In genomic region chr4:140649731-140650130, GRCm38 (mm10) we compare ENCODE assay signal across 15 mouse cellular contexts. TPM values are rescaled to one million over a fixed set of nuclear protein-coding genes. Genes with fewer than 3 reads are reported as not detected.
A peak's percentile ranks its signal among the peaks of the same experiment; 100 is the strongest.
DNase-seq lines count a peak whose midpoint lies in the region; ATAC-seq and TF ChIP-seq lines count a peak whose summit lies in the region.
"Had no signal": no experiment of that assay in that cellular context is flagged by ENCODE, and none has a peak within 500 bp of the region (broad histone marks: within the 10 kb centered on the region; RNA-seq: fewer than 3 reads in every experiment).

No protein-coding gene starts in this region.

- no peaks in the 10 kb centered on the region for H3K27me3 ChIP-seq in limb, embryonic 12.5 days
- no peaks in the 10 kb centered on the region for H3K27me3 ChIP-seq in limb, embryonic 10.5 days (ENCODE audit: low read depth, poor library complexity, severe bottlenecking)
- H3K27me3 ChIP-seq in hindbrain, postnatal 0 days (ENCODE audit: insufficient read depth, low read length): no peaks in the 10 kb centered on the region
- H3K27me3 ChIP-seq in neural tube, embryonic 15.5 days (replicated peaks): no peaks in the 10 kb centered on the region
- no peaks in the 10 kb centered on the region for H3K27me3 ChIP-seq in thymus, adult 2 months (ENCODE audit: control insufficient read depth, insufficient read depth, low read length)
- H3K27me3 ChIP-seq: embryonic facial prominence, embryonic 12.5 days had no signal

- no peak for TF ChIP-seq POLR2A in thymus, adult 2 months (IDR thresholded peaks at IDR 0.05; ENCODE audit: control insufficient read depth, extremely low read depth, insufficient read depth, low read length, poor library complexity)

- peak overlapping the region; percentile 76; the same call in 1 of the 2 replicates for H3K4me2 ChIP-seq in limb, embryonic 12.5 days
- peak overlapping the region; percentile 62; the same call in 1 of the 2 replicates for H3K4me2 ChIP-seq in hindbrain, postnatal 0 days (ENCODE audit: low read depth, low read length)
- peak overlapping the region; percentile 77 for H3K4me2 ChIP-seq in neural tube, embryonic 15.5 days

- no peak for TF ChIP-seq CTCF in hindbrain, postnatal 0 days (IDR thresholded peaks at IDR 0.05; ENCODE audit: low read depth)
- TF ChIP-seq CTCF in thymus, adult 2 months (IDR thresholded peaks at IDR 0.05; ENCODE audit: borderline replicate concordance, control insufficient read depth, extremely low read depth, insufficient read depth, low read length, poor library complexity): no peak

- no peak for ATAC-seq in limb, embryonic 12.5 days (ENCODE audit: insufficient number of reproducible peaks, insufficient read depth, low FRiP score, low TSS enrichment, low read depth)
- no peak for ATAC-seq in hindbrain, postnatal 0 days
- ATAC-seq in neural tube, embryonic 15.5 days (ENCODE audit: low FRiP score): no peak

- peaks cover 15% of the 10 kb centered on the region for H3K36me3 ChIP-seq in limb, embryonic 12.5 days
- peaks cover 15% of the 10 kb centered on the region; the same call in 1 of the 2 replicates for H3K36me3 ChIP-seq in limb, embryonic 10.5 days
- no peaks in the 10 kb centered on the region for H3K36me3 ChIP-seq in hindbrain, postnatal 0 days (ENCODE audit: insufficient read depth, low read length)
- no peaks in the 10 kb centered on the region for H3K36me3 ChIP-seq in neural tube, embryonic 15.5 days
- no peaks in the 10 kb centered on the region for H3K36me3 ChIP-seq in thymus, adult 2 months (ENCODE audit: control insufficient read depth, insufficient read depth, low read length)

- no peak overlapping the region for H3K27ac ChIP-seq in limb, embryonic 12.5 days
- no peak overlapping the region for H3K27ac ChIP-seq in limb, embryonic 10.5 days
- H3K27ac ChIP-seq in hindbrain, postnatal 0 days: 0 out of 2 replicates have a peak overlapping the region, but pooled peaks have one; percentile 96
- H3K27ac ChIP-seq in neural tube, embryonic 15.5 days (replicated peaks): peak overlapping the region; percentile 97
- H3K27ac ChIP-seq in thymus, adult 2 months (ENCODE audit: control insufficient read depth, insufficient read depth, low read length): no peak overlapping the region

- peak overlapping the region; percentile 76; the same call in 1 of the 2 replicates for H3K4me3 ChIP-seq in limb, embryonic 12.5 days (replicated peaks)
- H3K4me3 ChIP-seq in limb, embryonic 10.5 days: no peak overlapping the region
- no peak overlapping the region for H3K4me3 ChIP-seq in hindbrain, postnatal 0 days (ENCODE audit: low read length)
- no peak overlapping the region for H3K4me3 ChIP-seq in neural tube, embryonic 15.5 days (replicated peaks)
- no peak overlapping the region for H3K4me3 ChIP-seq in thymus, adult 2 months (ENCODE audit: control insufficient read depth, insufficient read depth, low read length)

- WGBS in limb, embryonic 12.5 days: 47% methylated on average over 1 of the region's 1 CpGs
- WGBS in limb, embryonic 10.5 days: 69% methylated on average over 1 of the region's 1 CpGs
- WGBS in hindbrain, postnatal 0 days: 41% methylated on average over 1 of the region's 1 CpGs
- 58% methylated on average over 1 of the region's 1 CpGs for WGBS in neural tube, embryonic 15.5 days
- WGBS in thymus, adult 2 months: 81% methylated on average over 1 of the region's 1 CpGs

- no peak overlapping the region for H3K9ac ChIP-seq in limb, embryonic 12.5 days (replicated peaks)
- H3K9ac ChIP-seq in hindbrain, postnatal 0 days (replicated peaks; ENCODE audit: low read length): no peak overlapping the region
- H3K9ac ChIP-seq in neural tube, embryonic 15.5 days (replicated peaks): no peak overlapping the region

- H3K9me3 ChIP-seq in limb, embryonic 12.5 days: no peaks in the 10 kb centered on the region
- H3K9me3 ChIP-seq in limb, embryonic 10.5 days (replicated peaks): no peaks in the 10 kb centered on the region
- H3K9me3 ChIP-seq in hindbrain, postnatal 0 days (ENCODE audit: low read length): no peaks in the 10 kb centered on the region
- no peaks in the 10 kb centered on the region for H3K9me3 ChIP-seq in neural tube, embryonic 15.5 days (replicated peaks)
- H3K9me3 ChIP-seq: embryonic facial prominence, embryonic 12.5 days had no signal

- peaks cover 42% of the 10 kb centered on the region for H3K4me1 ChIP-seq in limb, embryonic 12.5 days (replicated peaks)
- H3K4me1 ChIP-seq in limb, embryonic 10.5 days: peaks cover 49% of the 10 kb centered on the region
- H3K4me1 ChIP-seq in hindbrain, postnatal 0 days (ENCODE audit: insufficient read depth, low read length): peaks cover 28% of the 10 kb centered on the region
- H3K4me1 ChIP-seq in neural tube, embryonic 15.5 days: peaks cover 44% of the 10 kb centered on the region
- peaks cover 14% of the 10 kb centered on the region for H3K4me1 ChIP-seq in thymus, adult 2 months (replicated peaks; ENCODE audit: control insufficient read depth, insufficient read depth, low read length)

- peak; percentile 25 for DNase-seq in cerebellum, adult 9-11 months
- DNase-seq in cerebellum, postnatal 36 days: no peak
- no peak for DNase-seq in limb, embryonic 10.5 days (ENCODE audit: low spot score)
- DNase-seq in hindbrain, postnatal 0 days (ENCODE audit: low spot score): no peak
- DNase-seq in thymus, adult 2 months: no peak
- no peak for DNase-seq in ovary, postnatal 10 days (ENCODE audit: low spot score)
- DNase-seq: adrenal gland, postnatal 36 days; cerebellum, adult 11 months; kidney, adult 2 months; left cerebral cortex, postnatal 4 days; lung, adult 2 months; spleen, adult 18-20 months had no signal

RNA-seq across cellular contexts. Expression of gene Arhgef10l, which starts 16.1 kb away (rescaled TPM):
- polyA plus RNA-seq in limb, embryonic 12.5 days (2016; fragmentation: Nextera tagmentation; extraction: Ambion mirVana): 18.1 and 20.0 TPM in 2 replicates
- 13.2 and 17.1 TPM in 2 replicates for polyA plus RNA-seq in limb, embryonic 10.5 days (2016; fragmentation: Nextera tagmentation; extraction: Ambion mirVana)
- 79.2 and 79.4 TPM in 2 replicates for total RNA-seq in hindbrain, postnatal 0 days (2014; rRNA removed)
- 22.5 and 22.6 TPM in 2 replicates for polyA plus RNA-seq in hindbrain, postnatal 0 days (2015; fragmentation: Nextera tagmentation; extraction: Ambion mirVana)
- 23.6 and 26.4 TPM in 2 replicates for polyA plus RNA-seq in neural tube, embryonic 15.5 days (2015; fragmentation: Nextera tagmentation; extraction: Ambion mirVana)
- polyA plus RNA-seq in thymus, adult 2 months (2012; rRNA removed): 22.2 and 26.0 TPM in 2 replicates

RNA-seq across cellular contexts. Expression of gene Rcc2, which starts 50.6 kb away (rescaled TPM):
- polyA plus RNA-seq in limb, embryonic 12.5 days (2016; fragmentation: Nextera tagmentation; extraction: Ambion mirVana): 75.8 and 139 TPM in 2 replicates
- polyA plus RNA-seq in limb, embryonic 10.5 days (2016; fragmentation: Nextera tagmentation; extraction: Ambion mirVana): 70.6 and 95.2 TPM in 2 replicates
- 58.3 and 60.3 TPM in 2 replicates for total RNA-seq in hindbrain, postnatal 0 days (2014; rRNA removed)
- polyA plus RNA-seq in hindbrain, postnatal 0 days (2015; fragmentation: Nextera tagmentation; extraction: Ambion mirVana): 15.8 and 16.2 TPM in 2 replicates
- 16.7 and 16.8 TPM in 2 replicates for polyA plus RNA-seq in neural tube, embryonic 15.5 days (2015; fragmentation: Nextera tagmentation; extraction: Ambion mirVana)
- polyA plus RNA-seq in thymus, adult 2 months (2012; rRNA removed): 211 and 279 TPM in 2 replicates

Comparison
In these comparisons a context has a peak if more than half of its experiments do, and no peak if none do; other contexts are left out.
1. H3K27ac ChIP-seq: peak in hindbrain, postnatal 0 days (single experiment) and neural tube, embryonic 15.5 days (single experiment); none in limb, embryonic 12.5 days (single experiment), limb, embryonic 10.5 days (single experiment) and thymus, adult 2 months (single experiment).
2. Peak in every context shown above with its lines, with median percentiles within 50 percentile points of each other: H3K4me2 ChIP-seq.